17 mouse cellular contexts compared by ENCODE assay signal in genomic region chr12:11802326-11802725, GRCm38 (mm10).
"Had no signal": no experiment of that assay in that cellular context is flagged by ENCODE, and none has a peak within 500 bp of the region (broad histone marks: within the 10 kb centered on the region; RNA-seq: fewer than 3 reads in every experiment).

No protein-coding gene starts in this region.

- H3K9me3 ChIP-seq: neural tube, embryonic 12.5 days; neural tube, embryonic 13.5 days; neural tube, embryonic 15.5 days; stomach, embryonic 15.5 days had no signal

- H3K27ac ChIP-seq: neural tube, embryonic 12.5 days; neural tube, embryonic 13.5 days; neural tube, embryonic 15.5 days; stomach, embryonic 15.5 days; stomach, postnatal 0 days had no signal

- H3K4me1 ChIP-seq: neural tube, embryonic 12.5 days; neural tube, embryonic 13.5 days; neural tube, embryonic 15.5 days; stomach, embryonic 15.5 days had no signal

- DNase-seq: retina, postnatal 1 day; right cerebral cortex, adult 18-20 months; right cerebral cortex, postnatal 14 days; right cerebral cortex, postnatal 25 days; right cerebral cortex, postnatal 4 days; spleen, adult 18-20 months; thymus, adult 18-20 months; thymus, adult 2 months; thymus, postnatal 14 days; thymus, postnatal 25 days; thymus, postnatal 36 days; thymus, postnatal 4 days had no signal

- H3K36me3 ChIP-seq: neural tube, embryonic 12.5 days; neural tube, embryonic 13.5 days; neural tube, embryonic 15.5 days; stomach, embryonic 15.5 days had no signal

- H3K9ac ChIP-seq: neural tube, embryonic 12.5 days; neural tube, embryonic 13.5 days; neural tube, embryonic 15.5 days; stomach, embryonic 15.5 days had no signal

- H3K4me2 ChIP-seq: neural tube, embryonic 12.5 days; neural tube, embryonic 13.5 days; neural tube, embryonic 15.5 days; stomach, embryonic 15.5 days had no signal

- H3K27me3 ChIP-seq: neural tube, embryonic 12.5 days; neural tube, embryonic 13.5 days; neural tube, embryonic 15.5 days; stomach, embryonic 15.5 days had no signal

- H3K4me3 ChIP-seq: neural tube, embryonic 12.5 days; neural tube, embryonic 13.5 days; neural tube, embryonic 15.5 days; stomach, embryonic 15.5 days had no signal
